Mouse (Mus musculus) limb, embryonic 13.5 days (tissue): Measurements from ENCODE around the gene Camta1. TPM values are rescaled to one million over a fixed set of nuclear protein-coding genes. Genes with fewer than 3 reads are reported as not detected.

Experiments used
- ATAC-seq: fragments of 200-750 bp; cut with Nextera tagmentation; 2 replicates; pipeline ENCODE4 v1.8.0; 2017; ENCODE audit warnings: low read depth, moderate number of reproducible peaks, moderate TSS enrichment; ENCODE audit not compliant: low FRiP score
- H3K27ac ChIP-seq: fragments of 300-500 bp; sonication (generic); 2 replicates; pipeline ENCODE4 v1.5.1; 2015; ENCODE audit warnings: inconsistent platforms, mild to moderate bottlenecking, moderate library complexity
- H3K27me3 ChIP-seq: fragments of 300-500 bp; sonication (generic); 2 replicates; pipeline ENCODE4 v1.6.1; 2015; ENCODE audit warnings: mild to moderate bottlenecking, inconsistent platforms
- H3K36me3 ChIP-seq: fragments of 300-500 bp; sonication (generic); 2 replicates; pipeline ENCODE4 v1.6.1; 2015; ENCODE audit warnings: inconsistent platforms, mild to moderate bottlenecking, moderate library complexity
- H3K4me1 ChIP-seq: fragments of 300-500 bp; sonication (generic); 2 replicates; pipeline ENCODE4 v1.6.1; 2015; ENCODE audit warnings: inconsistent platforms
- H3K4me2 ChIP-seq: fragments of 300-500 bp; sonication (generic); replicated peaks from 2 replicates; pipeline ENCODE4 v1.6.1; 2015; ENCODE audit warnings: inconsistent platforms, mild to moderate bottlenecking, moderate library complexity
- H3K4me3 ChIP-seq: fragments of 300-500 bp; sonication (generic); 2 replicates; pipeline ENCODE4 v1.5.1; 2015; ENCODE audit warnings: moderate library complexity, mild to moderate bottlenecking, inconsistent platforms
- H3K9ac ChIP-seq: fragments of 300-500 bp; sonication (generic); 2 replicates; pipeline ENCODE4 v1.6.1; 2015; ENCODE audit warnings: mild to moderate bottlenecking, inconsistent platforms
- H3K9me3 ChIP-seq: fragments of 300-500 bp; sonication (generic); 2 replicates; pipeline ENCODE4 v1.6.1; 2016; ENCODE audit warnings: inconsistent platforms
- WGBS: fragments of 180-500 bp; shearing (Covaris S2); methylation state at CpG from one replicate; pipeline ENCODE4 v1.1.7; 2015; 5-methylcytosine and 5-hydroxymethylcytosine counted together
- polyA plus RNA-seq: library from polyadenylated mRNA; unstranded; fragments of >200 nt; fragmentation: Nextera tagmentation; extraction: Ambion mirVana; gene quantifications from 2 replicates; pipeline ENCODE4 v1.2.1, GENCODE M21; 2015

Gene Camta1
- polyA plus RNA-seq, 1 experiment from 2014 or later, result 93.5 TPM

DNA sequence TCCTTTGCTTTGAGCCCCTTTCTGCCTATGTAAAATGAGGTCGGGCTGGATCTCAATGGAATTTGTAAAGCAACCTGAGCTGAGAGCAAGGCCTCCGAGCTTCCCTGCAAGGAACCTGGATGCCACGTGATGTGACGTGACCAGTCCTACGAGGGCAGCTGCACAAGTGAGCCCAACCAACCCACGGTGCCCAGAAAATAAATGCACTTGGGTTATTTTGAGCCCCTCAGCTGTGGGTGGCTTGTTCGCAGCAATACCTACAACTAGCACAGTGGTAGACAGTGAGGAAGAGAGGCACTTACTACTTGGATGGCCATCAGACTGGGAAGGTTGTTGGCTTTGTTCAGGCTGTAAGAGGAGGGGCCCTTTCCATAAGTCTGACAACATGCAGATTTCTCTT, 747.1 kb downstream of the Camta1 start:
- WGBS, result 78% methylated on average over 7 of the region's 7 CpGs
- Histone ChIP-seq H3K27ac (no peak overlapping the region), H3K4me1 (no peaks in the 10 kb centered on the region), H3K27me3 (peaks cover 13% of the 10 kb centered on the region), H3K9me3 (no peaks in the 10 kb centered on the region), H3K4me2 (no peak overlapping the region), H3K36me3 (no peaks in the 10 kb centered on the region), H3K9ac (no peak overlapping the region), H3K4me3 (no peak overlapping the region)
- no peak for ATAC-seq

DNA sequence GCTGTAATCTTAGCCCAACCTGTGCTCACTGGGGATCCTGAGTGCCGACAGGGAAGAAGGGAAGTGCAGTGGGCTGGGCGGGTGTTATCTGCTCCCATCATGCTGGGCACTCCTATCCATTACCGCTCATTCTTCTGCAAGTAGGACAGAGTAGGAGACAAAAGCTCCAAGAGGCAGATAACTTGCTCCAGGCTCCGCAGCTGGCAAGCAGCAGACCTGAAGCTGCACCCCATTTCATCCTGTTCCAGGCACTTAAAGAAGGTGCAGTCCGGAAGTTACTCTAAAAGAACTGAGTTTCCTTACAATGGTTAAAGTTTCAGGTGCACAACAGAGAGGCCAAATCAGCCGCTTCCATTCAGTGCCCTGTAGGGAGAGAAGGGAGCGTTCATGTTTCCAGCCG, 750.5 kb downstream of the Camta1 start:
- ATAC-seq, result no peak
- H3K36me3 ChIP-seq, result no peaks in the 10 kb centered on the region
- H3K9me3 ChIP-seq, result no peaks in the 10 kb centered on the region
- no peak overlapping the region for H3K9ac ChIP-seq
- H3K27me3 ChIP-seq, result peaks cover 38% of the 10 kb centered on the region
- 63% methylated on average over 8 of the region's 8 CpGs for WGBS
- H3K4me1 ChIP-seq, result peaks cover 10% of the 10 kb centered on the region
- no peak overlapping the region for H3K27ac ChIP-seq
- H3K4me3 ChIP-seq, result no peak overlapping the region
- H3K4me2 ChIP-seq, result no peak overlapping the region

DNA sequence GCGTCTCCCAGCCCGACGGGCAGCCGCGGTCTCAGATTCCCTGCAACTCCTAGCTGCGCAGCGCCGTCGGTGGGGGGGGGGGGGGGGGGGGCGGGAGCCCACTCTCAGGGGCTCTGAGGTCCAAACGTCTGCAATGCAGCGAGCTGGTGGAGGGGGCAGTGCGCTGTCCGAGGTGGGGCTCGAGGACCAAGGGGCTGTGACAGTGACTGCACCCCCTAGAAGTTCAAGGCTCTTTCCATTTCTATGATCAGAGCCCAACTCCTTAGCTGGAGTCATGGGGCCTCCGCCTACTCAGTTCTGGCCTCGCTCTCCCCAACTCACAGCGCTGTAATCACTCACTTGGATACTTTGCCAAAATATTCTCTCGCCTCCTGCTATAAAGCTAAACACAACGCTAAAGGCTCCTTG, 752.8 kb downstream of the Camta1 start:
- H3K27ac ChIP-seq, result no peak overlapping the region
- 5% methylated on average over 13 of the region's 20 CpGs for WGBS
- H3K36me3 ChIP-seq, result no peaks in the 10 kb centered on the region
- no peak for ATAC-seq
- peak overlapping the region; percentile 74 for H3K4me3 ChIP-seq
- H3K9ac ChIP-seq, result peak overlapping the region; percentile 70; the same call in 1 of the 2 replicates
- peaks cover 12% of the 10 kb centered on the region for H3K4me1 ChIP-seq
- H3K27me3 ChIP-seq, result peaks cover 43% of the 10 kb centered on the region
- peak overlapping the region; percentile 100 for H3K4me2 ChIP-seq
- no peaks in the 10 kb centered on the region for H3K9me3 ChIP-seq

DNA sequence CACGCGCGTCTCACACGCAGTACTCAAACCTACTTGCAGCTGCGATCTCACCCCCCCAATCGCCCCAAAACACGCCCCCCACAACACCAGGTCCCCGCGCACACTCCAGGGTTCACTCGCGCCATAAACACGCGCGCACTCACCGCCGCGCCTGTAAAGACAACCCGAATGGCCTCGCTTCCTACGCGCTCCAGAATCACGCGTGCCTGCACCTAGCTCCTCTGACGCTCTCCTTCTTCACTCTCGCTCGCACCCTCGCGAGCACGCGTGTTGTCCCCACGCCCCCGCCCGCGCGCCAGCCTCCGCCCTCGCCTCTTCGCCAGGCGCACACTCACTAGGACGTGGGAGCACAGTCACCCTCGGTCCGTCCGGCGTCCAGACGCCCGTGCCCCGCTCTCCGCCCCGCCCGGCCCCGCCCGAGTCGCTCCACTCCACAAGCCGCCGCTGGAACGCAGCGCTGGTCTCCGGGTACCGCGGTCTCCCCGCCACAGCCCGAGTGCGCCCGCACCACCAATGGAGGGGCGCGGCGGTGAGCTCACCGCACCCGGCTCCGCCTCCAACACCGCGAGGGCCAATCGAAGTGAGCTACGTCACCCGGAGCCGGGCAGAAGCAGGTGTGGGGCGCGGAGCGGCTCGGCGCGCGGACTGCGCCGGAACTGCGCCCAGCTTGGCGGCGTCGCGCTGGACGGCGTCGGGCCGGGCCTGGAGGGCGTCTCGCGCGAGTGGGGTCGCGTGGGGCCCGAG, 753.5 kb downstream of the Camta1 start:
- Histone ChIP-seq H3K9me3 (no peaks in the 10 kb centered on the region), H3K36me3 (no peaks in the 10 kb centered on the region), H3K4me1 (peaks cover 12% of the 10 kb centered on the region), H3K27ac (no peak overlapping the region), H3K27me3 (peaks cover 43% of the 10 kb centered on the region), H3K4me3 (peak overlapping the region; percentile 74), H3K4me2 (peak overlapping the region; percentile 100), H3K9ac (peak overlapping the region; percentile 70)
- peak; percentile 99 for ATAC-seq
- under 1% methylated on average over 97 of the region's 101 CpGs for WGBS

DNA sequence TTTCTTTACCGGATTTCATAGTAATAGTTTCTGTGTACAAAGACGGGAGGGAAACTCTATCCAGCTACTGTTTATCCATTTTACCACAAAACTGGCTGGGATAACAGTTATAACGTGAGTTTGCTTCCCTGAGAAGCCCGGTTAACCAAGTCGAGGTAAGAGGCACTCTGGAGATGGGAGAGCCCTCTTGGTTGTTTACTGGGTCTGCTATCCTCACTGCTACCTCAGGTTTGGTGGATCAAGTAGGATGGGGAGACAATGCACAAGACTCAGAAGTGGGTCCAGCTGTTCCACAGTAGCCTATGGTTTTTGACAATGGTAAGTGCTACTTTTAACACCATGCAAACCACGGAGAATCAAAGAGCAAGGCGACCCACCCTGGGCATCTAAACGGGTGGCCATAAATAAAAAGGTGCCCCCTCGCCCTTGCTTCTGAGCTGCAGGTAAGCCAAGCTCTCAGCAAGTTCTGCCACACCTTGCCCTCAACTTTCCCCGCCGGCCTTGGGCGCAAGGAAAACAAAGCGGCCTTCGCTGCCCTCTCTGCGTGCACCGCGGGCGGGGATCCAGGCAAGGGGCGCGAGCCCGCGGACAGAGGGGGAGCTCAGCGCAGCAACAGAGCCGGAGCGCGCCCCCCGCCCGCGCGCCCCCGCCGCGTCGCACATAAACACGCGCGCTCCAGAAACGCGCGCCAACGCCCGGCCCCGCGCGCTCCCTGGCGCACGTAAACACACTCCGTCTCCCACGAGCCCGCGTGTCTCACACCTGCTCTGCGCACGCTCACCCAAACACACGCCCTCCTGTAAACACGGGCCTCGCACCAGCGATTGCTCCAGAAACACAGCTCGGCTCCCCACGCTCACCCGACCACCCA, 754.3 kb downstream of the Camta1 start:
- 4% methylated on average over 60 of the region's 60 CpGs for WGBS
- ATAC-seq, result no peak
- H3K4me1 ChIP-seq, result peaks cover 12% of the 10 kb centered on the region
- peak overlapping the region; percentile 100 for H3K4me2 ChIP-seq
- peak overlapping the region; percentile 70 for H3K9ac ChIP-seq
- H3K36me3 ChIP-seq, result no peaks in the 10 kb centered on the region
- no peaks in the 10 kb centered on the region for H3K9me3 ChIP-seq
- peaks cover 43% of the 10 kb centered on the region for H3K27me3 ChIP-seq
- H3K4me3 ChIP-seq, result peak overlapping the region; percentile 74
- H3K27ac ChIP-seq, result no peak overlapping the region

DNA sequence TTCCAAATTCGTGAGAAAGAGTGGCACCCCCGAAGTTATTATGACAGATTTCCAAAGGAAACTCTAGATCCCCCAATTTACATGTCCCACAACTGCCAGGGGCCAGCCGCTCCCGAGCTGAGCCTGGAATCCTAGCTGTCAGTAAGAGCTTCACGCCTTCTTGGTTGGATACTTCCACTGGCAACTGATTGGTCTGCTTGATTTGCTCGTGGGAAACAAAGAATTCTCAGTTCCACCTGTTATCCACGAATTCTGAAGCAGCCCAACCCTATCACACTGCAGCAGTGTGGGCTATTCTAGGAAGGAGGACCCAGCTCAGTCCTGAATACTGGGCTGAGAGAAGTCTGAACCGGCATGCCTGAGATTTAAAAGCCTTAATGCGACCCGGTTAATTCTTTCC, 755.2 kb downstream of the Camta1 start:
- Histone ChIP-seq H3K27ac (no peak overlapping the region), H3K4me2 (no peak overlapping the region), H3K4me1 (peaks cover 12% of the 10 kb centered on the region), H3K4me3 (no peak overlapping the region), H3K9ac (no peak overlapping the region), H3K27me3 (peaks cover 43% of the 10 kb centered on the region), H3K9me3 (no peaks in the 10 kb centered on the region), H3K36me3 (no peaks in the 10 kb centered on the region)
- 43% methylated on average over 10 of the region's 10 CpGs for WGBS
- ATAC-seq, result no peak

DNA sequence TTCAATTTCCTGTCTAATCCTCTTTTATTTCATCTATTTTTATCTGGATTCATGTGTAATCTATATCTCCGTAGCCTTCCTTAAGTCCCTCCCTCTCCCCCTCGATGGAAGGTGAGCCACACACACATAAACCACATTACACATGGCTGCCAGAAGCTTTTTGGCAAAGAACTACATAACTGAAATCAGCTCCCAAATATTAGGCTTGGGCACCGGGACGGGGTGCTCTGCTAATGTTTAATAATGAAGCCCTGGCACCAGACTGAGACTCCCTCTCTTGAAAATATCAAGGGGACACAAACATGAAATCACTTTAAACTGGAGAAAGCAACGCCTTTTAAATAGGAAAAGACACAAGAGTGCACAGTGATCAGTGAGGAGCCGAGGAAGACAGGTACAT, 755.8 kb downstream of the Camta1 start:
- Histone ChIP-seq H3K4me2 (no peak overlapping the region), H3K9ac (no peak overlapping the region), H3K36me3 (no peaks in the 10 kb centered on the region), H3K4me3 (no peak overlapping the region), H3K4me1 (peaks cover 12% of the 10 kb centered on the region), H3K27me3 (peaks cover 43% of the 10 kb centered on the region), H3K27ac (no peak overlapping the region), H3K9me3 (no peaks in the 10 kb centered on the region)
- WGBS, result 62% methylated on average over 6 of the region's 6 CpGs
- no peak for ATAC-seq

DNA sequence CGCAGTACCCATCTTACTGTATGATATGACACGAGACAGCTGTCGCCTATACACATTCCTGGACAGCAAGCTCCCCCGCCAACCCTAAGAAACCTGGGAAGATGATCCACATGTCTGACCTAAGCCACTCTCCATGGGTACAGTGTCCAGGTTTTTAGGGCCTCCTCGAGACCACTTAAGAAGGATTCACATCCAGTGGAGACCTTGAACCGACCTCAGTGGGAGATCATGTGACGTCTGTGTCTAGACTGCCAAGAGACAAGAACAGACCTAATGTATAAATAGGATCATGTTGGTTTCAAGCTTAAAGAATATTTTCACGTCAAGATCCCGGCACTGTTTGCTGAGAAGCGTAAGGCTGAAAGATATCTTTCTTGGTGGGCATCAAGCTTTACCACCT, 757.5 kb downstream of the Camta1 start:
- WGBS, result 85% methylated on average over 10 of the region's 10 CpGs
- Histone ChIP-seq H3K4me2 (no peak overlapping the region), H3K9me3 (no peaks in the 10 kb centered on the region), H3K36me3 (no peaks in the 10 kb centered on the region), H3K27me3 (peaks cover 25% of the 10 kb centered on the region), H3K4me1 (peaks cover 14% of the 10 kb centered on the region), H3K9ac (no peak overlapping the region), H3K27ac (no peak overlapping the region), H3K4me3 (no peak overlapping the region)
- no peak for ATAC-seq

DNA sequence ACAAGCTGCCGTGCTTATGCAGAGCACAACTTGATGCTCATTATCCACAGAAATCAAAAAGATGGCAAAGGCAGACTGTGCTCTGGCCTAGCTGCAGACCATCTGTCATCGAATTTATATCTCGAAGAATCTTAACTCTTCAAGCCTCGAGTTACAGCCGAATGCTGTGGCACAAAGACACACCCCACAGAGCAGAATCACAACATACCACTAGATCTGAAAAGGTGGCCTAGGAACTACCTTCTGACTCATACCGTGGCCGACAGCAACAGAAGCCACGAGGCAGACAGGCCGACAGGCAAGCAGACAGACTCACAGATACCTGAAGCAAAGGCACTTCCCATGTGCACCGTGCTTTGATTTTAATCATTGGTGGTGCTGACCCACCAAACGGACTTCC, 758.0 kb downstream of the Camta1 start:
- Histone ChIP-seq H3K27ac (no peak overlapping the region), H3K4me1 (peaks cover 12% of the 10 kb centered on the region), H3K36me3 (no peaks in the 10 kb centered on the region), H3K27me3 (peaks cover 21% of the 10 kb centered on the region), H3K4me3 (no peak overlapping the region), H3K9me3 (no peaks in the 10 kb centered on the region), H3K9ac (no peak overlapping the region), H3K4me2 (no peak overlapping the region)
- 84% methylated on average over 11 of the region's 11 CpGs for WGBS
- ATAC-seq, result no peak

DNA sequence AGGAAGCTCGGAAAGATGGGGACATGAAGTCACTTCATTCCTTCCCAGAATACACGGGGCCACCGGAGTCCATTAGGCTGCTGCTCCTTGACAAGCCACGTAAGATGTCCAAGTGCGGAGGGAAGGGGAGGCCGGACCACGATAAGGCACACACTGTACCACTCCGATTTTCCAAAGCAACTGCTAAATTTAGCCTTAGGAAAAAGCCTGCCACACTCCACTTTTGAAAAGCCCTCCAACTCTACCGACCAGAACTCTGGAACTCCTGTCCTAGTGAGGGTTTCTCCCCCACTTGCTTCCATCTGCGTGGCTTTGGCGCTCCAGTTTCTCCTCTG, 764.6 kb downstream of the Camta1 start:
- Histone ChIP-seq H3K4me3 (no peak overlapping the region), H3K9me3 (no peaks in the 10 kb centered on the region), H3K27me3 (no peaks in the 10 kb centered on the region), H3K27ac (no peak overlapping the region), H3K4me2 (no peak overlapping the region), H3K4me1 (peaks cover 9% of the 10 kb centered on the region; the same call in 1 of the 2 replicates), H3K36me3 (no peaks in the 10 kb centered on the region), H3K9ac (no peak overlapping the region)
- ATAC-seq, result no peak
- 84% methylated on average over 11 of the region's 11 CpGs for WGBS

DNA sequence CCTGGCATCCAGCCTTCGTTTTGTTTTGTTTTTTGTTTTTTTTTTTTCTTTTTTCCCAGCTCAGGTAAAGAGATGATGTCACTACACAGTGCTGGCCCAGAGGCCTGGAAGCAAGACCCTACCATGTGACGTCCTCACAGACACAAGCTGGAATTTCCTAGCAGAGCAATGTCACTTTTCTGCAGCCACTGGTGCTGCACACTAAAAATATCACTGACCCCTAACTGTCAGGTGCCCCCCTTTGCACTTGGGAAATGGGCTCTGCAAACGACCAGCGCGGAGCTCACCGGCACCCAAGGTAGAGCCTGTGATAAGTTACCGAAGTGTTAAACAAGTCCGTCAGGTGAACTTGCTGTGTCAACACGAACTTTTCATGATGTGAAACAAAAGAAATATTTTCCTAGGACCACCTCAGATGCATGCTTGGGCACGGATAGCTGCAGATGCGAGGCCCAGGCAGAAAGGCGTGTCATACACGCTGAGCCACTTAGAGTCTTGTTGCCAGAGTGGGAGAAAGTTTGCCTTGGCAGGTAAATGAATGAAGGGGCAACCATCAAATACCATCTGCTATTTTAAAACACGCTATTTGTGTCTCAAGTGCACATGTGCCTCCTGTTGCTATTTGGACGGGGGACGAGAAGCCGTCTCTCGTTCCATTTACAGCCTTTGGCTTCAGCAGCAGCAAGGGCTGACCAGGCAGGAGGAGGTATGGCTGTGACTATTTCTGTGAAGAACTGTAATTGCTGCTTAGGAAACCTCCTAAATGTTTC, 765.2 kb downstream of the Camta1 start:
- 77% methylated on average over 18 of the region's 18 CpGs for WGBS
- Histone ChIP-seq H3K36me3 (no peaks in the 10 kb centered on the region), H3K4me1 (peaks cover 9% of the 10 kb centered on the region; the same call in 1 of the 2 replicates), H3K27me3 (no peaks in the 10 kb centered on the region), H3K9me3 (no peaks in the 10 kb centered on the region), H3K4me2 (no peak overlapping the region), H3K27ac (no peak overlapping the region), H3K9ac (no peak overlapping the region), H3K4me3 (no peak overlapping the region)
- no peak for ATAC-seq

DNA sequence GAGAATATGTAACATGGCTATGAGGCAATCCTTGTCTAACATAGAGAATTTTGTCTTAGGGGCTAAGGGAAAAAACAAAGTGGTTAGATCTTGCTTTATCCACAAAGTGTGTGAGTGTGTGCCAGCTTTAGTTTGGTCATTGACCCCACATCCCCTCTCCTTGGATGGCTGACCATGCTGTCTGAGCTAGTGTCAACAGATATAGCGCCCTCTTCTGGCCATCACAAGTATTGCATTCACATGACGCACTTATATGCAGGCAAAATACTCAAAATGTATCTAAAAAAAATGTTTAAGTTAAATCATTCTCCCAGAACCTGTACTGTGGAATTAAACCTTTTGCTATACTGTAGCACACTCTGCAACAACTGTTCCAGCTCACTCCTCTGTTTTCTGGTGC, 766.5 kb downstream of the Camta1 start:
- no peak for ATAC-seq
- Histone ChIP-seq H3K9ac (no peak overlapping the region), H3K4me2 (no peak overlapping the region), H3K36me3 (no peaks in the 10 kb centered on the region), H3K4me1 (peaks cover 9% of the 10 kb centered on the region; the same call in 1 of the 2 replicates), H3K9me3 (no peaks in the 10 kb centered on the region), H3K27ac (no peak overlapping the region), H3K4me3 (no peak overlapping the region), H3K27me3 (no peaks in the 10 kb centered on the region)
- WGBS, result 38% methylated on average over 2 of the region's 2 CpGs
